Mouse (Mus musculus) left cerebral cortex, adult 18-20 months (tissue): Measurements from ENCODE around the gene Cog1. TPM values are rescaled to one million over a fixed set of nuclear protein-coding genes. Genes with fewer than 3 reads are reported as not detected.

Experiments used
- DNase-seq, 2 experiments: peaks; one replicate each; pipeline ENCODE4 v3.0.0; 2021 to 2022; ENCODE audit warnings: low spot score in 2 of 2, mixed read lengths in 1 of 2
- total RNA-seq, 2 experiments: library from RNA; stranded (reverse); gene quantifications; 2 replicates each; pipeline ENCODE4 v1.2.3; 2021

Gene Cog1
- total RNA-seq, 2 experiments from 2014 or later, result 47.3 to 51.8 TPM

DNA sequence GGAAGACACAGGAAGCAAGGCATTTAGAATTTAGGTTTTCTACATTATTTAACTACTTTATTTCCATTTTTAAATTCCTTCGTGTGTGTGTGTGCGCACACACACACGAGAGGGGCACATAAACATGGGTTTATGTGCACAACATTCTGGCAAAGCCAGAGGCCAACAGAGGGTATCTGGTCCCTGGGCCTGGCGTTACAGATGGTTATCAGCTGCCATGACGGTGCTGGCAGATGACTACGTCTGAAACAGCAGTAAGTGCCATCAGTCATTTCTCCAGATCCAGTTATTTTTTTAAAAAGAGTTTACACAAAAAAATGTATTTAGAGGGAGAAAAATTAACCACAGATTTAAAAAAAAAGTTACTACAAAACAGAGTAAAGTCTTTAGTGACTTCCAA, 17.2 kb downstream of the Cog1 start:
- DNase-seq, result no peak

DNA sequence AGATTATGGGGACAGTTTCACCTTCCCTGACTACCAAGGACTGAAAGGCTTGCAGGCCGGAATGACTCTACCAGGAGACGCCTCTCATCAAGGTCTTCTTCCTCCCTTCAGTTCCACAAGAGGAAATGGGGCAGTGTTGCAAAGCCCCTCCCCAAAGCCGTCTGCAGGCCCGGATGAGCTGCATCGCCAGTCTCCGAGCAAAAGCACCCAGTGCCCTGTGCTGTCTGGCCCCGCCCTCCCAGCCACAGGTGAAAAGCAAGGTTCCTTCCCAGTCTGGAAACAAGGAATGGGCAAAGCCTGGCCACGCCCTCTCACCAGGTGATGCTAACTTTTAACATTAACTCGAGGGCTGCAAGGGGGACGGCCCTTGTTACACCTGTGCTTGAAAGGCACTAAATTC, 17.7 kb downstream of the Cog1 start:
- DNase-seq, result no peak

DNA sequence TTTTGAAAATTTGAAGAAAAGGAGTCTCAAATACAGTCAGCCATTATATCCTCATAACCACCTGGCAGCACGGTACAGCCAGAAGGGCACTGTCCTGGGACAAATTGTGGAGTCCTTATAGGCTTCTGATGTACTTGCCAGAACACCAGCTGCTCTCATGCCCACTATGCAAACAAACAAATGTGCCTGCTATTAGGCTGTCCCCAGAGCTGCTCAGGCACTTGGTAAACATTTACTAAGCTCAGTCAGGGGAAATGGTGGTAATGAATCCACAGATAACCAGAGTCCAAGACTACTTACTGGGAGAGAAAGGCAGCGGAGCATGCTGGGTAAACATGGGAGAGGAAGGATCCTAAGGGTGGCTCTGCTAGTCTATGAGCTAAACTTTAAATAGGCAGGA, 18.2 kb downstream of the Cog1 start:
- no peak for DNase-seq

DNA sequence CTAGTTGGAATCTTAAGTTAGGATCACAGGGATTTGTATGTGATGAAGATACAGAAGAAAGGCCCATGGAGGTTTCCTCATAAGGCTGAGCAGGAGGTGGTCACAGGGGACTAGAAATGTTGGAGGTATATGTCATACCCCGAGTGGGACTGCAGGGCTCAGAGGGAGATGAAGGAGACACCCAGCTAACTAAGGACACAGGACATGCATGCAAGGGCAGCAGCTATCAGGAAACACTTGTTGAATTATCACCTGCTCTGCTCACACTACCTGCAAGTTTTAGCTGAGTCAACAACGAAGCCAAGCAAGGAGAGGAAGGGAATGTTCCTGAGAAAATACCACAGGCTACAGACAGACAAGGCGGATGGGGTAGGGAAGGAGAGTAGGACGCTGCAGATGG, 18.7 kb downstream of the Cog1 start:
- DNase-seq, result no peak

DNA sequence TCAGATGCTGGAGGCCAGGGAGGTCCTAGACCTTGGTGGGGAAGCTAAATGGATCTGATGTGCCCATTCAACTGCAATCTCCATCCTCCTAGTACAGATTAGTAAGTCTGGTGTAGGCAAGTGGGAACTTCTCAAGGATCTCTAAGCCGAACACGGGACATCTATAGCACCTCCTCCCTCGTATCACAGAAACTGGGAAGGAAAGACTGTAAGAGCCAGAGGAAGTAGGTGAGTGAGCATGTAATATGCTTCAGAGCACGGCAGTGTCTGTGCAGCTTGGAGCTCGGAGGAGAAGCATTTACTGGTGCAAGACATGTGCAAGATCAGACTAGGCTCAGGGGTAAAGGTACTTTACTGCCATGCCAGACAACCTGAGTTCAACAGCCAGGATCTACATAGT, 19.9 kb downstream of the Cog1 start:
- no peak for DNase-seq

DNA sequence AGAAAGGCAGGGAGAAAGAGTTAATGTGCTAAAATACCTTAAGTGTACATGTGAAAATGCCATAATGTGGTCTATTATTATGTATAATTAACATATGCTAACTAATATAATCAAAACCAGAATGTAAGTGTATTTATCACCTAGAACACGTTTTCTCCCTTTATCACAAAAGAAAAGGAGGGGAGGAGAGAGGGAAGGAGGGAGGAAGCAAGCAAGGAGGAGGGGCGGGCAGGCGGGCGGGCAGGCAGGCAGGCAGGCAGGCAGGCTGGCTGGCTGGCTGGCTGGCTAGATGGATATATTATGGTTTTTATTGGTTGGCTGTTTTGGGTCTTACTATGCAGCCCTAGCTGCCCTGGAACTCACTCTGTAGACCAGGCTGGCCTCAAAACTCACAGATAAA, 20.7 kb downstream of the Cog1 start:
- DNase-seq, result no peak

DNA sequence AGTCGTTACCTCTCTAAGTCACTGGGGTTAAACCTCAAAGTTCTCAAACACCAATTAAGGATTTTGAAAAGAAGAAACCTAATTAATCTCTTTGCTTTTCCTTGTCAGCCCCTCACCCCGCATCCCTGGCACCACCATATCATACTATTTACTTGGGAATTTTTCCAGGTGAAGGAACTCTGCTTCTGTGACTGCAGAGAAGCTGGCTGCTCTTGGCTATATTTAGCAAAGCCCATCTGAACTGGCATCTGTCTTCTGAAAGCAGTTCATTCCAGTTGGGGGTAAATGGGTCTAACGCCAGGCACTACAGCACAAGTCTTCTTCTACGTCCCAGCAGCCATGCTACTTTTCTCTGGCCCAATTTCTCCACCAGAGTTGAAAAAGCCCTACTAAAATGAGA, 24.6 kb downstream of the Cog1 start:
- DNase-seq, result no peak

DNA sequence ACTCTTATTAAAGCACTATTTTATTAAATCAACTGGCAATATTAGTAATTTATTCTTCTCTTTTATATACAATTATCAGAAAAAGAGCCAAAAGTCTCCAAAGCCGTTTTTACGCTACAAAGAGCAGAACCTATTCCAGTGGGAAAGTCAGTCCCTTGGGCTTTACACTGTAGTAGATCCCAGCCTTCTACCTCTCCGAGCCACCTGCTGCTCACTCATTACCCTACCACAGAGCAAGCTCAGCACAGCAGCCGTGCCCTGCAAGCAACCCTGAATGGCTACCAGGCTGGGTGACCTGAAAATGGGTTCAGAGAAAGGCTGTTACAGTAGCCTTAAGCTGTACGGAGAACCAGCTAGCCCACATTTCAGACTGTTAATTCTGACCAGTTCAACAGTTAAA, 25.6 kb downstream of the Cog1 start:
- DNase-seq, result no peak

DNA sequence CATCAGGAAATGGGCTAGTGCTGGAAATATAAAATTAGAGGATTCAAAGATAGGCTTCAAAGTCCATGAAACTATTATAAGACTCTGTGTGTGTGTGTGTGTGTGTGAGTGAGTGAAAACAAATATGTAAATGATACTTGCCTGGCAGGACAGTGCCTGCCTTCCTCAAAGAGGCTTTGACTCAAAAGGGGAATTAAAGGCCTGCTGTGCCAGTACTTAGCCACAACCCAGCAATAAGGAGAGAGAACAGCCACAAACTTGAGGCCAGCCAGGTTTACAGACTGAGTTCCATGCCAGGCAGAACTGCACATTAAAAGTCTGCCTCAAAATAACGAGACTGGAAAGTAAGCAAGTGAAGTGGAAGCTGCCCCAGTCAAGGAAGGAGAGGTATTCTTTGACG, 27.9 kb downstream of the Cog1 start:
- no peak for DNase-seq

DNA sequence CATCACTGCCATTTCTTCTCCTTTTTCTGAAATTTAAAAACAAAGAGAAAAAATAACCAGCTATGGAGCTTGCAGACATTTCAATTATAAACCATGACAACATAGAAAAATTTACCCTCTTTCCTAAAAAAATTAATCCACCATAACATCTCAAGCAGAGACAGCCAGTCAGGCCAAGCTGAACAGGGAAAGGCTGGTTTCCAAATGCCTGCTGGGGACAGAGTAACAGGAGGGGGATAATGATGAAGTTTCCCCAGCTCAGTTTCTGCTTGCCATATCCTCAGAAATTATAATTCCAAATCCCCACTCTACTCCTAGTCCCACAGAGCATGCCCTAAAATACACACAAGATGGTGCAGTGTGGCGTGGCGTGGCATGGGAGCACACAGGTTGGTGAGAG, 28.4 kb downstream of the Cog1 start:
- no peak for DNase-seq

DNA sequence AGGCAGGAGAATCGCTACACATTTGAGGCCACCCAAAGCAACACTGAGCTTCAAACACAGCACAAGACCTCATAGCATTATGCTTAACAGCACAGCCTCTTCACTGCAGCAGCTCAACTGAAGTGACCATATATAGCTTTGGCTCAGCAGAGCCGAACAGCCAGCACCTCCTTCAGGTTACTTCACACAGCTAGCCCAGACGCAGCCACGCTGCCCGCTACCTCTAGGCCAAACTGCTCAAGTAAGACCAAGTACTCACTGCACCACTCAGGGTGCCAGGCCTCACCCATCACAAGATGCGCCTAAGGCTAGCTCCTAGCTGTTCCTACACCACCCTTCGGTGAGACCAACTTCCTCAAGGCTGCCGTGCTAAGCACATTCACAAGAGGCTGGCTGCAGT, 29.4 kb downstream of the Cog1 start:
- no peak for DNase-seq

DNA sequence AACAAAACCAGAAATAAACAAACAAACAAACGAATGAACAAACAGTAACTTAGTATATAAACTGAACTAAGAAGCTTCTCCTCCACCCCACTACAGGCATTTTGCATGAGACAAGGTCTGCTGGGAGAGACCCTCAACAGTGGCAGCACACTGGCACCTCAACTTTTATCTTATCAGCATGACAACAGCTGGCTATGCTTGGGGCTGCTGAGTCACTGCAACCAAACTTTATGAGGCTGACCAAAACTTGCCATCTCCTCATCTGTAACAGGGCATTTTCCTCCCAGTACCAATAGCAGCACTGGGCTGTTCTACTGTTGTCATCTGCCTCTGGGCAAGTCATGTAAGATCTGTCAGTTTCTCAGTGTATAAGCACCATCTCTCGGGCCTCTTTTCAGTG, 32.0 kb downstream of the Cog1 start:
- DNase-seq, result no peak

DNA sequence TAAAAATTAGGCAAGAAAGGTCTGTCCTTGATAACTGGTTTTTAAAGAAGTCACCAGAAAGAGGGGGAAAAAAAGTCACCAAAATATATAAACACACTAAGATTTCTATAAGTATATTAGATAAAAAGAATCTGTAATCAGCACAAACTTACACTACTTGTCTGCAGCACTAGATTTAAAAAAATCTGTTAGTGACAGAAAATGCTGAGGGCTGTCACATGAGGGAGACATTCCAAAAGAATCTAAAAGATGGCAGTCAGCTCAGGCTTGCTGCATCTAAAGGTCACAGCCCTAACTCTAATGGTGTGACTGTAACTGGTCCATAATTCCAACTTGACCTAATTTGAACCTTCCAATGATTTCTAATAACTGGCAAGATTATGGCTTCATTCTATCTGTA, 33.0 kb downstream of the Cog1 start:
- DNase-seq, result no peak

DNA sequence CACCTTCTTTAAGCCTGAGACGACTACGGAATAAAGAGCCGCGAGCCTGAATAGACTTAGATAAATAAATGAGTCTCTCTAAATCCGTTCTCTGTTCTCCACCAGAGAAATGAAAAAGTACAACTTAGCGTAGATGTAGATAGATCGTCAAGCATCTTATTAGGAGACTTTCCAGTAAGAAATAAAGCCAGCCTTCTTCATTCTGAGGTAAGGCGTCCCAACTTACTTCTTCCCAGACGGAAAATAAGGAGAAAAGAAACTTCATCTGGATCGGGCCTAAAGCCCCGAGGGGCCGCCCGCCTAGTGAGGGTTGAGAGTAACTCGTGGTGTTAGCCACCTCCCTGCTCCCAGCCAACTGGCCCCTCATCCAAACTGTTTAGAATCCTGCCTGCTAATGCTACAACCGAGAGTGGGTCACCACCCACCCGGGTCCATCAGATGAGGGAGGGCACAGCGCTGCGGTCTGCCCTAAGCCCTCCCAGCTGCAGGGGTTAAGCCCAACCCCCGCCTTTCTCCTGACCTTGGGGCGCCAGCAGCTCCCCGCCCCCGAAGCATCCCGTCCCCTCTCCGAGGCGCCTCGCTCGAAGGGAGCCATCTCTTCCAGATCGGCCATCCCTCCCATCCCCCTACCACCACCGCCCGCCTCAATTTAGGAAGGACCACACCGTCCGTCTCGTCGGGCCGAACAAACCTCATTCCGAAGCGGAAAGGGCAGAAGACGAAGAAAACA, 34.1 kb downstream of the Cog1 start:
- DNase-seq, result no peak

DNA sequence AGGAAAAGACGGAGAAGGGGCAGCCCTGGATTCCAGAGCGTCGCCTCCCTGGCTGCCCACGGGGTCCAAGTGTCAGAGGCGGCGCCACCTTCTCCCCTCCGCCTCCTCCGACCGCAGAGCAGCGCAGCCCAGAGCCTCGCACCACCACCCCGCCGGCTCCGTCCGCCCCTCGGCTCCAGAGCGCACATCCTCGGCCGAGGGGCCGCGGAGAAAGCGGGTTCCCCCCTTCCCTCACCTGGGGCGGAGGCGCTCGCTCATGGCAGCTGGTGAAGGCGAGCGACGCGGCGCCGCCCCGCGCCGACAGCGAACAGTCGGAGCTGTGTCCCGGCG, 34.6 kb downstream of the Cog1 start:
- DNase-seq, result no peak

DNA sequence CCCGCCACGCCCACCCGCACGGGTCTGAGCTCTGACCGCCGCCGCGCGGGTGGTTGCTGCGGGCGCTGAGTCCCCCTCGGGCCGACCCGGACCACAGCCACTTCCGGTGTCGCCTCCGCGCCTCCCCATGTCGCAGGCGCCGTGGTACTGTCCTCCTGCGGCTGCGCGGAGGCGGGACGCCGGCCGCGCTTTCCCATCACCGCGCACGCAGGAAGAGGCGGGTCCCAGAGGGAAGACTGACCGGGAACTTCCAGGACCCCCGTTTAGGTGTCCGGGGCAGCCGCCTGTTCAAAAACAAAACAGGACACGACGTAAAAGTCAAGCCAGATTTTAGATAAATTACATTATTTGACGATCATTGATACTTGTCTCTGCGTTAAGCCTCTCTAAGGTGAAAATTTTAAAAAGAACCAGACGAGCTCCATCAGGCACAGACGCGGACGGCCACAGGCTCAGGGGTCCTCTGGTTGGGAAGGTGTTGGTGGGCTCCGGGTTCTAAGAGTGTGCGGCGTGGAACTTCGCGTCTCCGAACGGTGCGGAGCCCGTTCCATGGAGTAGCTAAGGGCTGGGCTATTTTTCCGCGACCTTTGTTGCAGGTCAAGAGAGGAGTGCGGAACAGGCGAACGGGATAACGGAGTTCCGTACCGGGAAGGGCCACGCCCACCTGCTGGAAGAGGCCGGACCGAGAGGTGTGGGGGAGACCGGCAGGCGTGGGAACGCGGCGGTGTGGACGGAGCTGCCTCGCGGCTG, 35.2 kb downstream of the Cog1 start, which contains the start of the genes Fam104a and D11Wsu47e:
Gene Fam104a (minus strand): TSS at position 199 of the 750 bp plus-strand sequence.
Gene D11Wsu47e (plus strand): TSS at position 456 of the 750 bp plus-strand sequence.
- DNase-seq, result peak; percentile 95 to 96

DNA sequence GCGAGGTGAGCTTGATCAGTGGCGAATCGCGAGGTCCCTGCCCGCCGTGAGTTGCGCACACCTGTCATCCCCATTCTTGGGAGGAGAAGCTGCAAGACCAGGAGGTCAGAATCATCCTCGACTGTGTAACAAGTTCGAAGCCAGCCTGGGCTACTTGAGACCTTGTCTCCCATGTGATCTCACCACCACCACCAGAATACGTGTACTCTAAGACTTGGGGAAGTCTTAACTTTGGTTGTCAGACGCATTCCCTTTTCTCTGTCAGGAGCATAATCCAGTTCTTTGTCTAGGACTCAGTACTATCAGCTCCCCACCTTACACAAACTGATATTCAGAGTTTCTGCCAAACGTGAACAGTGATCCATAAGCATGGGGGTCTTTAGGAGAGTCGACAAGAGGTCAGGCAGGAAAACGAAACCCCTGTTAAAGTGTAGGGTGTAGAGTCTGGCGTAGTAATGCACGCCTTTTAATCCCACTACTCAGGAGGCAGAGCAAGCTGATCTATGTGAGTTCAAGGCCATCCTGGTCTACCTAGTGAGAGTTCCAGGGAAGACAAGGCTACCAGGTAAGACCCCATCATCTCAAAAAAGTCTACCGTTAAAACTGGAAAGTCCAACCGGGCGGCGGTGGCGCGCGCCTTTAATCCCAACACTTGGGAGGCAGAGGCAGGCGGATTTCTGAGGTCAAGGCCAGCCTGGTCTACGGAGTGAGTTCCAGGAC, 35.9 kb downstream of the Cog1 start:
- DNase-seq, result no peak

DNA sequence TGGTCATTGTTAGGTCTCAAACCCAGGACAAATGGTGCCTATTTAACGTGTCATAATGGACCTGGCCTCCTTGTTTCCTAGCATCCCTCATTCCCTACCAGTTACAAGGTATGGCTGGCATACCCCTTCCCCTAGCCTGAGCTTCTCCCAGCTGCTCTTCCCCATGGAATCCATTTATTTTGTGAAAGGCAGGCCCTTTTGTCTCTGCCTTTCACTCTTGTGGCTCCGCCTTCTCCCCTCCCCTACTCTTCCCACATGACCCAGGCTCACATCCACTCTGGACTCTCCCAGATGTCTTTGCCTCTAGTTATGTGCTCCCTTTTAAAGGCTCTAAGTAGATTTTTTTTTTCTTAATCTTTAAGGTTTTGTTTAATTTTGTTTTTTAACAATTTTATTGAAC, 38.1 kb downstream of the Cog1 start:
- DNase-seq, result no peak

DNA sequence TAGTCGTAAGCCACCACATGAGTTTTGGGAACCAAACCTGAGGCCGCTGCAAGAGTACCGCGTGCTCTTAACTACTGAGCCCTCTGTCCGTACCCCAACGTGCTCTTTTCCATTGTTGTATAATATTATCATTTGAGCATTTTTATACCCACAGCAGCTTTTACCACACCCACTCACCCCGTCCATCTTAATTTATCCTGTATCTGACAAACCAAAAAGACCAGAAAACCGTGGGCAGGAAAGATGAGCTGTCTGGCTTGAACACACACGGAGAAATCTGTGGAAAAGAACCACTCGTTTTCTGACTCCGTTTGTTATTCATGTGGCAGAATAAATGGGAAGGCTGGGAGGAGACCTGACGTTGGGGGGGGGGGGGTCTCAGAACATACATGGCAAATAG, 41.5 kb downstream of the Cog1 start:
- peak in 1 of 2 experiments; percentile 27 for DNase-seq

DNA sequence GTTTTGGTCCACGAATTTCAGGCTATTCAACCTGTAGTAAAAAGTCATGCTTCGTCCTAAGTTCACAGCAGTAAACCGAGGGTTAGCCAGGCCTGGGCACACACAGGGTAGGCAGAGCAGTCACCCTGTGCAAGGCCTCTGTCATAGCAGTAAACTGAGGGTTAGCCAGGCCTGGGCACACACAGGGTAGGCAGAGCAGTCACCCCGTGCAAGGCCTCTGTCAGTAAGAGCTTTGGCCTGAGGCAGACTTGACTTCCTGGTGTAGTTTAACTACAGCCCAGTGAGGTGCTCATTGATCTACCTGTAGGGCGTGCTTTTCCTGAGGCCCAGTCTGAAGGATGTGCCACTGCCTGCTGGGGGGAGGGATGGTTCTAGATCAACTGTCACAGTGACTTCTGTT, 42.3 kb downstream of the Cog1 start:
- DNase-seq, result no peak

DNA sequence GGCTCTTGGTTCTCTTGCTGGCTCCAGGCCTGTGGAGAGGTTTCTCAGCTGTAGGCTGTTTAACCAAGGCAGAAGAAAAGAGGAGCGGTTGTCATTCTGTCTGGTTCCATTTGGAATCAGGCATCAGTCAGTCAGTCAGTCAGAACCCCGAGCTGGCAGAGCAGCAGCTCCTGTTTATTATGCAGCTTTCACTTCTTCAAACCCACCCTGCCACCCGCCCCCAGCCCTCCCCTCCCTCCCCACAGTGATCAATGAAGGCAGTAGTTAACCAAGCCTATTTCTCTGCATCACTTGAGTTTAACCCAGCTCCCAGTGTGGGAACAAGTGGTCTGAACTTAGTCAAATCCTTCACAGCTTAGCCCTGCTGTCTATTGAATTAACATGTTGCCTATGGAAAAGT, 42.9 kb downstream of the Cog1 start:
- no peak for DNase-seq

DNA sequence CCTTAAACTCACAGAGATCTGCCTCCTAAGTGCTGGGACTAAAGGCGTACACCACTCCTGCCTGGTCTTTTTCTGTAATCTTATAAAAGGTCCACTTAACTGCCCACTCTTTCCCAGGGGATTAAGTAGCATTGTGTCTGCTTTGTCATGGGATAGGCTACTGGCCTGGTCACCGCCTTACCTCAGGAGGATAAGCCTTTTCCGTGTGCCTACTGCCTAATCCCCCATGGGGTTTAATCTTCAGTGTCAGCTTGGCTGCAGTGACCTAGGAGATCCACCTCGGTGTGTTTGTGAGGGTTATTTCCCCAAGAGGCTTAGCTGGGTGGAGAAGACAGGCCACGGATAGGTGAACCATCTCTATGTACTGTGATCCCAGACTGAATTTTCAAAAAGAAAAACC, 48.6 kb downstream of the Cog1 start:
- no peak for DNase-seq
